Mouse (Mus musculus): ENCODE results near the gene Osbpl10. TPM values are rescaled to one million over a fixed set of nuclear protein-coding genes. Genes with fewer than 3 reads are reported as not detected.

Gene Osbpl10
- polyA plus RNA-seq, 1 experiment from 2014 or later = 1.7 TPM

- no peaks in the 10 kb centered on the region for H3K4me1 ChIP-seq
- no peak overlapping the region for H3K4me3 ChIP-seq
- no peaks in the 10 kb centered on the region for H3K27me3 ChIP-seq (ENCODE audit: low read depth, poor library complexity, severe bottlenecking)
- no peak for DNase-seq (ENCODE audit: low spot score)
- no peak overlapping the region for H3K27ac ChIP-seq
- no peaks in the 10 kb centered on the region for H3K9me3 ChIP-seq (replicated peaks)
- 85% methylated on average over 6 of the region's 6 CpGs for WGBS
- H3K36me3 ChIP-seq = no peaks in the 10 kb centered on the region
Measured at GRCm38 (mm10) chr9:114988610-114989327, 10.4 kb downstream of the Osbpl10 start.

- no peak for DNase-seq (ENCODE audit: low spot score)
- Histone ChIP-seq H3K27me3 (ENCODE audit: low read depth, poor library complexity, severe bottlenecking) (no peaks in the 10 kb centered on the region), H3K9me3 (replicated peaks) (no peaks in the 10 kb centered on the region), H3K36me3 (no peaks in the 10 kb centered on the region), H3K4me1 (no peaks in the 10 kb centered on the region), H3K4me3 (no peak overlapping the region), H3K27ac (no peak overlapping the region)
- 85% methylated on average over 10 of the region's 10 CpGs for WGBS
Measured at GRCm38 (mm10) chr9:114990421-114990820, 12.1 kb downstream of the Osbpl10 start.

GRCm38 (mm10) chr9:114992528-114992927 is 14.2 kb downstream of the Osbpl10 start:
- 92% methylated on average over 2 of the region's 2 CpGs for WGBS
- no peak for DNase-seq (ENCODE audit: low spot score)

GRCm38 (mm10) chr9:114995250-114995649 is 16.9 kb downstream of the Osbpl10 start:
- Histone ChIP-seq H3K27ac (no peak overlapping the region), H3K4me1 (no peaks in the 10 kb centered on the region), H3K4me3 (no peak overlapping the region), H3K27me3 (ENCODE audit: low read depth, poor library complexity, severe bottlenecking) (no peaks in the 10 kb centered on the region), H3K9me3 (replicated peaks) (no peaks in the 10 kb centered on the region), H3K36me3 (no peaks in the 10 kb centered on the region)
- 93% methylated on average over 4 of the region's 4 CpGs for WGBS
- no peak for DNase-seq (ENCODE audit: low spot score)

More at GRCm38 (mm10) chr9:114992528-114992927, 14.2 kb downstream of the Osbpl10 start:
- Histone ChIP-seq H3K9me3 (replicated peaks) (no peaks in the 10 kb centered on the region), H3K27me3 (ENCODE audit: low read depth, poor library complexity, severe bottlenecking) (no peaks in the 10 kb centered on the region), H3K27ac (no peak overlapping the region), H3K36me3 (no peaks in the 10 kb centered on the region), H3K4me1 (no peaks in the 10 kb centered on the region), H3K4me3 (no peak overlapping the region)

- Histone ChIP-seq H3K27ac (no peak overlapping the region), H3K27me3 (ENCODE audit: low read depth, poor library complexity, severe bottlenecking) (no peaks in the 10 kb centered on the region), H3K4me3 (no peak overlapping the region), H3K4me1 (no peaks in the 10 kb centered on the region), H3K36me3 (no peaks in the 10 kb centered on the region), H3K9me3 (replicated peaks) (no peaks in the 10 kb centered on the region)
- no peak for DNase-seq (ENCODE audit: low spot score)
- 90% methylated on average over 4 of the region's 4 CpGs for WGBS
Measured at GRCm38 (mm10) chr9:114995716-114996115, 17.3 kb downstream of the Osbpl10 start.

GRCm38 (mm10) chr9:114996489-114996888 is 18.1 kb downstream of the Osbpl10 start:
- Histone ChIP-seq H3K4me1 (no peaks in the 10 kb centered on the region), H3K4me3 (no peak overlapping the region), H3K27ac (no peak overlapping the region), H3K36me3 (no peaks in the 10 kb centered on the region), H3K27me3 (ENCODE audit: low read depth, poor library complexity, severe bottlenecking) (no peaks in the 10 kb centered on the region), H3K9me3 (replicated peaks) (no peaks in the 10 kb centered on the region)
- 96% methylated on average over 6 of the region's 6 CpGs for WGBS
- no peak for DNase-seq (ENCODE audit: low spot score)

GRCm38 (mm10) chr9:114999010-114999770 is 20.8 kb downstream of the Osbpl10 start:
- no peaks in the 10 kb centered on the region for H3K27me3 ChIP-seq (ENCODE audit: low read depth, poor library complexity, severe bottlenecking)
- no peaks in the 10 kb centered on the region for H3K36me3 ChIP-seq
- no peak for DNase-seq (ENCODE audit: low spot score)
- H3K4me3 ChIP-seq = no peak overlapping the region
- WGBS = 90% methylated on average over 6 of the region's 6 CpGs
- no peaks in the 10 kb centered on the region for H3K9me3 ChIP-seq (replicated peaks)
- no peaks in the 10 kb centered on the region for H3K4me1 ChIP-seq
- H3K27ac ChIP-seq = no peak overlapping the region

GRCm38 (mm10) chr9:114999771-115000146 is 21.4 kb downstream of the Osbpl10 start:
- Histone ChIP-seq H3K27ac (no peak overlapping the region), H3K4me1 (no peaks in the 10 kb centered on the region), H3K36me3 (no peaks in the 10 kb centered on the region), H3K4me3 (no peak overlapping the region), H3K9me3 (replicated peaks) (no peaks in the 10 kb centered on the region), H3K27me3 (ENCODE audit: low read depth, poor library complexity, severe bottlenecking) (no peaks in the 10 kb centered on the region)
- WGBS = 71% methylated on average over 5 of the region's 5 CpGs
- no peak for DNase-seq (ENCODE audit: low spot score)

GRCm38 (mm10) chr9:115005446-115005845 is 27.1 kb downstream of the Osbpl10 start:
- Histone ChIP-seq H3K27ac (no peak overlapping the region), H3K4me1 (no peaks in the 10 kb centered on the region), H3K4me3 (no peak overlapping the region), H3K36me3 (no peaks in the 10 kb centered on the region), H3K27me3 (ENCODE audit: low read depth, poor library complexity, severe bottlenecking) (no peaks in the 10 kb centered on the region), H3K9me3 (replicated peaks) (peaks cover 3% of the 10 kb centered on the region; the same call in 1 of the 2 replicates)
- DNase-seq (ENCODE audit: low spot score) = no peak
- 88% methylated on average over 10 of the region's 10 CpGs for WGBS

- DNase-seq (ENCODE audit: low spot score) = no peak
- H3K36me3 ChIP-seq = no peaks in the 10 kb centered on the region
- H3K27me3 ChIP-seq (ENCODE audit: low read depth, poor library complexity, severe bottlenecking) = no peaks in the 10 kb centered on the region
- peaks cover 3% of the 10 kb centered on the region; the same call in 1 of the 2 replicates for H3K9me3 ChIP-seq (replicated peaks)
- no peak overlapping the region for H3K4me3 ChIP-seq
- no peak overlapping the region; the same call in 1 of the 2 replicates for H3K27ac ChIP-seq
- WGBS = 88% methylated on average over 6 of the region's 6 CpGs
- no peaks in the 10 kb centered on the region; the same call in 1 of the 2 replicates for H3K4me1 ChIP-seq
Measured at GRCm38 (mm10) chr9:115007776-115008175, 29.4 kb downstream of the Osbpl10 start.

GRCm38 (mm10) chr9:115008194-115008593 is 29.8 kb downstream of the Osbpl10 start:
- no peaks in the 10 kb centered on the region; the same call in 1 of the 2 replicates for H3K4me1 ChIP-seq
- H3K27me3 ChIP-seq (ENCODE audit: low read depth, poor library complexity, severe bottlenecking) = no peaks in the 10 kb centered on the region
- peaks cover 3% of the 10 kb centered on the region; the same call in 1 of the 2 replicates for H3K9me3 ChIP-seq (replicated peaks)
- H3K36me3 ChIP-seq = no peaks in the 10 kb centered on the region
- DNase-seq (ENCODE audit: low spot score) = no peak
- no peak overlapping the region for H3K4me3 ChIP-seq
- 90% methylated on average over 7 of the region's 7 CpGs for WGBS
- no peak overlapping the region for H3K27ac ChIP-seq

GRCm38 (mm10) chr9:115012367-115012766 is 34.0 kb downstream of the Osbpl10 start:
- Histone ChIP-seq H3K4me1 (peaks cover 4% of the 10 kb centered on the region; the same call in 1 of the 2 replicates), H3K9me3 (replicated peaks) (peaks cover 3% of the 10 kb centered on the region; the same call in 1 of the 2 replicates), H3K4me3 (no peak overlapping the region), H3K36me3 (no peaks in the 10 kb centered on the region), H3K27me3 (ENCODE audit: low read depth, poor library complexity, severe bottlenecking) (no peaks in the 10 kb centered on the region), H3K27ac (no peak overlapping the region)
- no peak for DNase-seq (ENCODE audit: low spot score)
- 65% methylated on average over 12 of the region's 12 CpGs for WGBS

GRCm38 (mm10) chr9:115020141-115020540 is 41.8 kb downstream of the Osbpl10 start:
- Histone ChIP-seq H3K36me3 (no peaks in the 10 kb centered on the region), H3K9me3 (replicated peaks) (no peaks in the 10 kb centered on the region), H3K27ac (no peak overlapping the region), H3K27me3 (ENCODE audit: low read depth, poor library complexity, severe bottlenecking) (no peaks in the 10 kb centered on the region), H3K4me1 (peaks cover 26% of the 10 kb centered on the region), H3K4me3 (no peak overlapping the region)
- WGBS = 88% methylated on average over 7 of the region's 7 CpGs
- no peak for DNase-seq (ENCODE audit: low spot score)
